Mouse (Mus musculus) C3H10T1/2 (cell line): ENCODE results near the gene Olfr320. TPM values are rescaled to one million over a fixed set of nuclear protein-coding genes. Genes with fewer than 3 reads are reported as not detected.

Experiments
- polyA plus RNA-seq, 2 experiments: library from polyadenylated mRNA; unstranded; fragments of >200 nt; fragmentation: generic; extraction: Trizol; gene quantifications; one replicate each; pipeline ENCODE4 v1.2.1; 2012; ENCODE audit warnings: missing spikeins in 2 of 2

Gene Olfr320
- polyA plus RNA-seq: not detected

GRCm38 (mm10) chr11:58680799-58681198 lies at the start of gene Olfr320:
Gene Olfr320 (plus strand): TSS chr11:58681099.

GRCm38 (mm10) chr11:58640272-58640867 lies 40.5 kb upstream of the Olfr320 start, which contains the start of gene Trim58:
Gene Trim58 (plus strand): TSS chr11:58640465.

GRCm38 (mm10) chr11:58658596-58658995 lies 22.3 kb upstream of the Olfr320 start, which contains the start of gene Olfr322:
Gene Olfr322 (plus strand): TSS chr11:58658782.

GRCm38 (mm10) chr11:58698862-58699261 lies 18.0 kb downstream of the Olfr320 start, which contains the start of gene Olfr319:
Gene Olfr319 (plus strand): TSS chr11:58699162.

GRCm38 (mm10) chr11:58723914-58724313 lies 43.0 kb downstream of the Olfr320 start, which contains the start of gene Olfr318:
Gene Olfr318 (minus strand): TSS chr11:58724014.

Other genes with a start within 250 kb of the Olfr320 start
- gene Gm12253, start 248.5 kb upstream of the Olfr320 start, polyA plus RNA-seq: not detected
- not detected for gene Lypd9, start 228.2 kb upstream of the Olfr320 start, polyA plus RNA-seq
- not detected for gene Olfr30, start 218.8 kb upstream of the Olfr320 start, polyA plus RNA-seq
- gene Olfr332, start 188.5 kb upstream of the Olfr320 start, polyA plus RNA-seq: not detected
- gene Olfr331, start 178.5 kb upstream of the Olfr320 start, polyA plus RNA-seq: not detected
- not detected for gene Olfr330, start 146.3 kb upstream of the Olfr320 start, polyA plus RNA-seq
- gene Olfr329-ps, start 134.7 kb upstream of the Olfr320 start, polyA plus RNA-seq: not detected
- gene Olfr328, start 125.5 kb upstream of the Olfr320 start, polyA plus RNA-seq: not detected
- not detected for gene Olfr224, start 110.5 kb upstream of the Olfr320 start, polyA plus RNA-seq
- not detected for gene Olfr325, start 103.4 kb upstream of the Olfr320 start, polyA plus RNA-seq
- not detected for gene Olfr324, start 86.0 kb upstream of the Olfr320 start, polyA plus RNA-seq
- not detected for gene 2210407C18Rik, start 65.0 kb upstream of the Olfr320 start, polyA plus RNA-seq
- not detected for gene Olfr323, start 50.6 kb upstream of the Olfr320 start, polyA plus RNA-seq
- gene Trim58, start 40.6 kb upstream of the Olfr320 start, polyA plus RNA-seq: not detected
- not detected for gene Olfr322, start 22.3 kb upstream of the Olfr320 start, polyA plus RNA-seq
- gene Olfr319, start 18.1 kb downstream of the Olfr320 start, polyA plus RNA-seq: not detected
- not detected for gene Olfr318, start 42.9 kb downstream of the Olfr320 start, polyA plus RNA-seq
- gene Olfr317, start 58.1 kb downstream of the Olfr320 start, polyA plus RNA-seq: not detected
- not detected for gene Olfr316, start 71.6 kb downstream of the Olfr320 start, polyA plus RNA-seq
- gene Olfr315, start 92.1 kb downstream of the Olfr320 start, polyA plus RNA-seq: not detected
- not detected for gene Olfr314, start 101.9 kb downstream of the Olfr320 start, polyA plus RNA-seq
- gene Fam183b, start 120.9 kb downstream of the Olfr320 start, polyA plus RNA-seq: not detected
- gene Olfr313, start 133.9 kb downstream of the Olfr320 start, polyA plus RNA-seq: not detected
- not detected for gene Olfr312, start 148.1 kb downstream of the Olfr320 start, polyA plus RNA-seq
- gene Olfr311, start 158.2 kb downstream of the Olfr320 start, polyA plus RNA-seq: not detected
- 1 to 10 TPM in 1 of 2 experiments, under 1 TPM in 1; 0.11 to 2.9 TPM for gene Gm12258, start 166.1 kb downstream of the Olfr320 start, polyA plus RNA-seq
- 1 to 10 TPM in 1 of 2 experiments, under 1 TPM in 1; 0.29 to 1.5 TPM for gene 2810021J22Rik, start 186.1 kb downstream of the Olfr320 start, polyA plus RNA-seq
- gene Zfp39, start 223.1 kb downstream of the Olfr320 start, polyA plus RNA-seq: 1 to 10 TPM in 1 of 2 experiments, under 1 TPM in 1; 0.09 to 1.9 TPM
- not detected for gene Btnl10, start 236.8 kb downstream of the Olfr320 start, polyA plus RNA-seq